Mouse (Mus musculus): Measurements from ENCODE around the gene Pnldc1. TPM values are rescaled to one million over a fixed set of nuclear protein-coding genes. Genes with fewer than 3 reads are reported as not detected.

Pnldc1 gene
- polyA plus RNA-seq, 1 experiment from 2014 or later: 0.75 TPM

DNA sequence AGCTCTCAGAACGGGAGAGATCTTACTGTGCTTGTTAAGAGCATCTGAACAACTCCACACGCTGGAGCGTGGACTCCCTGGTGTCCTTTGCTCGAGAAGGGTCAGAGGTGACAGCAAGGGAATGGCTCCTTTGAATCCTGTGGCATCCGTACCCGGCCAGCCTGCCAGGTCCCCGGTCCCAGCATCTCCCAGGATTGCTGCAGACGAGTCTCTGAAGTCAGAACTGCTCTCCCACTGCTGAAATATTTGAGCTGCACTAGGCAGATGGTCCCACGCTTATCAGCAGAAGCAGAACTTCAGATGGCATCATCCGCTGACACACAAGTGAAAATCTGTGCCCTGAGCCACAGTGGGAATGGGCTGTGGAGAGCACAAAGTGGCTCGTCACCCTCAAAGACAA is 58.3 kb downstream of the Pnldc1 start:
- H3K27ac ChIP-seq (ENCODE audit: low read length): no peak overlapping the region
- no peaks in the 10 kb centered on the region for H3K9me3 ChIP-seq (ENCODE audit: low read length)
- DNase-seq (ENCODE audit: low spot score) (no peak), ATAC-seq (no peak)
- WGBS: 77% methylated on average over 11 of the region's 11 CpGs
- H3K4me1 ChIP-seq (ENCODE audit: insufficient read depth, low read depth, low read length): no peaks in the 10 kb centered on the region
- H3K4me2 ChIP-seq (replicated peaks; ENCODE audit: low read depth, low read length): no peak overlapping the region
- TF ChIP-seq EP300 (IDR thresholded peaks at IDR 0.05): no peak
- TF ChIP-seq CTCF (IDR thresholded peaks at IDR 0.05): no peak
- no peak overlapping the region for H3K4me3 ChIP-seq (ENCODE audit: low read depth, low read length)
- no peaks in the 10 kb centered on the region for H3K36me3 ChIP-seq (ENCODE audit: insufficient read depth, low read length)
- no peaks in the 10 kb centered on the region for H3K27me3 ChIP-seq (replicated peaks; ENCODE audit: insufficient read depth, low read length)
- H3K9ac ChIP-seq (replicated peaks; ENCODE audit: low read depth): no peak overlapping the region

DNA sequence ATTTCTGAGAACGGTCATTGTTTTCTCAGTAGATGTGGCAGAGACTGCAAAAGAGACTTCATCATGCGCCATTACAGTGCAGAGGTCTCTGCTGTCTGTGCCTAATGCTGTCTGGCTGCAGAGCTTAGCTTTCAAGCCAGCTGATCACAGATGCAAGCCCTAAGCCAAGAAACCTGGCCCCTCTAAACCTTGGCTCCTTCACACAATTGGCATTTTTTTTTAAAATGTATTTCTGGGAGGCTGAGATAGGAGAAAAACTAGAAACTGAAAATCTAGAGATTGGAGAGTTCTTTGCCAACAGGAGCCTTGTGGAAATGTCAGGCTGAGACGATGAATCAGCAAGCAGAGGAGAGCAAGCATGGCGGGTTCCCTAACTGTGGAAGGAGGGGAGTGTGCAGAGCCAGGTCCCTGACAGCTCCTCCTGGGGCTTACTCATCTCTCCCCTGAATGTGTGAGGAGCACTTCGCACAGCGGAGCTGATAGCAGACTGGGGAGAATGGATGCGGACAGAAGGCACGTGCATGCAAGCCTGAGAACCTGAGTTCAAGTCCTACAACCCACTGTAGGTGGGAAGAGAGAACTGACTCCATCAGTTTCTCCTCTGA is 60.1 kb downstream of the Pnldc1 start:
- no peak overlapping the region for H3K4me2 ChIP-seq (replicated peaks; ENCODE audit: low read depth, low read length)
- H3K4me3 ChIP-seq (ENCODE audit: low read depth, low read length): no peak overlapping the region
- no peaks in the 10 kb centered on the region for H3K4me1 ChIP-seq (ENCODE audit: insufficient read depth, low read depth, low read length)
- no peaks in the 10 kb centered on the region for H3K27me3 ChIP-seq (replicated peaks; ENCODE audit: insufficient read depth, low read length)
- no peak for TF ChIP-seq CTCF (IDR thresholded peaks at IDR 0.05)
- TF ChIP-seq EP300 (IDR thresholded peaks at IDR 0.05): no peak
- no peaks in the 10 kb centered on the region for H3K9me3 ChIP-seq (ENCODE audit: low read length)
- DNase-seq (ENCODE audit: low spot score) (no peak), ATAC-seq (no peak)
- WGBS: 77% methylated on average over 8 of the region's 8 CpGs
- no peaks in the 10 kb centered on the region for H3K36me3 ChIP-seq (ENCODE audit: insufficient read depth, low read length)
- no peak overlapping the region for H3K9ac ChIP-seq (replicated peaks; ENCODE audit: low read depth)
- no peak overlapping the region for H3K27ac ChIP-seq (ENCODE audit: low read length)

DNA sequence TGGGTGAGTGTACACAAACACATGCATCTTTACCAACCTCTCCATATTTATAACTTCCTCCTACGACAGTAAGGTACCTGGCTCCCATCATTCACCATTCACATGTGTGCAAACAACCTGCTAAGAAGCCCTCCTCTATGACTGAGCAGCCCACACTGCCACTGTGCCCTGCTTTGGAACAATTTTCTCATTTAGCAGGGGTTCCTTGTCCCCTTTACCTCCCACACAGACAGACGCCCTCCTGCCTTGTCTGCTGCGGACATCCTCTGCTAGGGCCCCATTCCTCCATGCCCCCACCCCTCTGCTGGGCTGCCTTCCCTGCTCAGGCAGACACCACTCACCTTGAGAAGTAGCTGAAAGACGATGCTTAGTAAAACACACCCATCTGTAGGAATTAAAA is 62.3 kb downstream of the Pnldc1 start:
- no peaks in the 10 kb centered on the region for H3K27me3 ChIP-seq (replicated peaks; ENCODE audit: insufficient read depth, low read length)
- no peak overlapping the region for H3K27ac ChIP-seq (ENCODE audit: low read length)
- WGBS: 52% methylated on average over 4 of the region's 4 CpGs
- H3K9ac ChIP-seq (replicated peaks; ENCODE audit: low read depth): no peak overlapping the region
- no peaks in the 10 kb centered on the region for H3K36me3 ChIP-seq (ENCODE audit: insufficient read depth, low read length)
- DNase-seq (ENCODE audit: low spot score) (no peak), ATAC-seq (no peak)
- H3K4me3 ChIP-seq (ENCODE audit: low read depth, low read length): no peak overlapping the region
- H3K9me3 ChIP-seq (ENCODE audit: low read length): no peaks in the 10 kb centered on the region
- no peaks in the 10 kb centered on the region for H3K4me1 ChIP-seq (ENCODE audit: insufficient read depth, low read depth, low read length)
- no peak overlapping the region for H3K4me2 ChIP-seq (replicated peaks; ENCODE audit: low read depth, low read length)
- TF ChIP-seq CTCF (IDR thresholded peaks at IDR 0.05): no peak
- no peak for TF ChIP-seq EP300 (IDR thresholded peaks at IDR 0.05)

DNA sequence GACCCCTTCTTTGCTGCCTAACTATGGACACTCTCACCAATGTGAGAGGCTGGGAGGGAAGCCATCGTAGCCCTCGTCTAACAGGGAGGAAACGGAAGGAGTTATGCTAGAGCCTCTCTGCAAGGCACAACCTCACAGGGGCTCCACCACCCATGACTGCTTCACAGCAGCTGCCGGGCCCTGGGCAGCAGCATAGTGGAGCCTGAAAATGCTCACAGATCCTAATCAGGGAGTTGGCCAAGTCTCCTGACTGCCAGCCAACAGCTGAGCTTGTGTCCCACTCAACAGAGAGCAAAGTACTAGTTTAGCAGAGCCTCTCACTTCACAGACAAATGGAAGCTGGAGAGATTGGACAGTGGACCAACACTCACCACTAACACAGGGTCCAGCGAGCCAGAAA is 63.6 kb downstream of the Pnldc1 start:
- Histone ChIP-seq H3K4me2 (replicated peaks; ENCODE audit: low read depth, low read length) (no peak overlapping the region), H3K27ac (ENCODE audit: low read length) (no peak overlapping the region), H3K4me3 (ENCODE audit: low read depth, low read length) (no peak overlapping the region), H3K4me1 (ENCODE audit: insufficient read depth, low read depth, low read length) (no peaks in the 10 kb centered on the region), H3K9me3 (ENCODE audit: low read length) (no peaks in the 10 kb centered on the region), H3K9ac (replicated peaks; ENCODE audit: low read depth) (no peak overlapping the region), H3K36me3 (ENCODE audit: insufficient read depth, low read length) (no peaks in the 10 kb centered on the region), H3K27me3 (replicated peaks; ENCODE audit: insufficient read depth, low read length) (no peaks in the 10 kb centered on the region)
- TF ChIP-seq CTCF (IDR thresholded peaks at IDR 0.05) (no peak), EP300 (IDR thresholded peaks at IDR 0.05) (no peak)
- ATAC-seq (no peak), DNase-seq (ENCODE audit: low spot score) (no peak)
- 48% methylated on average over 5 of the region's 5 CpGs for WGBS

DNA sequence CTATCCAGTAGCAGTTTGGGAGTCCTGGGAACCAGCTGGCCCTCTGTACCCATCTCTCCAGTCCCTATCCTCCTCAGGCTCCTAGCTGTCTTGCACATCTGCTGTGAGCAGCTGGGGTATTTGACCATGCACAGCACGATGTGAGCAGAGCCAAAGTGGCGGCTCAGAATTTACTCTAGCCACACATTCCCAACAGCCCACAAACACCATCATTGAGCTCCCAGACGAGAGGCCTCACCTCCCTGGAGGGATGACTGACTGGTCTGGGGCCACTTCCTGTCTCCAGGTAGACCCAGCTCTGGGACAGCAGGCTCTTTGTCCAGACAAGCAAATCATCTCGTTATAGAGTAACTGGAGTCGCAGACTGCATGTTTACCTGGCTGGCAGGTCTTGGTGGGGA is 64.2 kb downstream of the Pnldc1 start:
- no peaks in the 10 kb centered on the region for H3K27me3 ChIP-seq (replicated peaks; ENCODE audit: insufficient read depth, low read length)
- H3K9me3 ChIP-seq (ENCODE audit: low read length): no peaks in the 10 kb centered on the region
- TF ChIP-seq EP300 (IDR thresholded peaks at IDR 0.05) (no peak), CTCF (IDR thresholded peaks at IDR 0.05) (no peak)
- H3K36me3 ChIP-seq (ENCODE audit: insufficient read depth, low read length): no peaks in the 10 kb centered on the region
- ATAC-seq (no peak), DNase-seq (ENCODE audit: low spot score) (no peak)
- H3K4me3 ChIP-seq (ENCODE audit: low read depth, low read length): no peak overlapping the region
- no peak overlapping the region for H3K27ac ChIP-seq (ENCODE audit: low read length)
- 34% methylated on average over 5 of the region's 5 CpGs for WGBS
- no peak overlapping the region for H3K9ac ChIP-seq (replicated peaks; ENCODE audit: low read depth)
- no peak overlapping the region for H3K4me2 ChIP-seq (replicated peaks; ENCODE audit: low read depth, low read length)
- no peaks in the 10 kb centered on the region for H3K4me1 ChIP-seq (ENCODE audit: insufficient read depth, low read depth, low read length)

DNA sequence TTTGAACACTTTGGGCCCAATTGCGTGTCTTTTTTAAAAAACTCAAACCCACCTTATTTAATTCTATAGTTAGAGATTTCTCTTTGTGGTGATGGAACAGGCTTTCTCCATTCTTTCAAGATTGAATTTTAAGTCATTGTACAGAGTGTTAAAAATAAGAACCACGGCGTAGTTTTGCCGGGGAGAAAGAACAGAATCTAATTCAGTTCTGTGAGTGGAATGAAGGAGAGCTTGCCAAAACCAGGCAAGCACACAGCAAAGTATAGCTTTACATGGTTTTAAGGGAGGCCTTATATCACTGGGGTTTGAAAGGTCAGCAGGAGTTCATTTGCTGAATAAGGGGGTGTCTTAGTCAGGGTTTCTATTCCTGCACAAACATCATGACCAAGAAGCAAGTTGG is 65.5 kb downstream of the Pnldc1 start:
- Histone ChIP-seq H3K4me1 (ENCODE audit: insufficient read depth, low read depth, low read length) (no peaks in the 10 kb centered on the region), H3K9me3 (ENCODE audit: low read length) (no peaks in the 10 kb centered on the region), H3K4me3 (ENCODE audit: low read depth, low read length) (no peak overlapping the region), H3K27me3 (replicated peaks; ENCODE audit: insufficient read depth, low read length) (no peaks in the 10 kb centered on the region), H3K9ac (replicated peaks; ENCODE audit: low read depth) (no peak overlapping the region), H3K36me3 (ENCODE audit: insufficient read depth, low read length) (no peaks in the 10 kb centered on the region), H3K4me2 (replicated peaks; ENCODE audit: low read depth, low read length) (no peak overlapping the region), H3K27ac (ENCODE audit: low read length) (no peak overlapping the region)
- TF ChIP-seq CTCF (IDR thresholded peaks at IDR 0.05) (no peak), EP300 (IDR thresholded peaks at IDR 0.05) (no peak)
- whole genome bisulfite sequencing: 84% methylated on average over 4 of the region's 4 CpGs
- no peak for ATAC-seq
- DNase-seq (ENCODE audit: low spot score): no peak

DNA sequence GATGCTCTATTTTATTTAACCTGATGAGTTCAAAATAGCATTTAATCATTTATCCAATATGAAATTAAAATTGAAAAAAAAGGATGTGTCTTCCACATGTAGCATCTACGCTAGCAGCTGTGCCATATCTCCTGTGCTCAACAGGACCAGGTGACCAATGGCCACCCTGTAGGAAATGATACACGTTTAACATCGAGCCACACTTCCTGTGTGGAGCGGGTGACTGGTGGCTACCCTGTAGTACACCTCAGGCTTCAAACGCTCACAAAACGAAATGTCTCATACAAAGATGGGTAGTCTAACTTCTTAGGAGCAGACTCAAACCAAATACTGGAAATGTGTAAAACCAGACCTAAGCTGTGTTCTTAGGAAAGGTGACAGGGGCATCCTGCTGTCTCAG is 66.2 kb downstream of the Pnldc1 start:
- DNase-seq (ENCODE audit: low spot score) (no peak), ATAC-seq (no peak)
- Histone ChIP-seq H3K9me3 (ENCODE audit: low read length) (no peaks in the 10 kb centered on the region), H3K27ac (ENCODE audit: low read length) (no peak overlapping the region), H3K36me3 (ENCODE audit: insufficient read depth, low read length) (no peaks in the 10 kb centered on the region), H3K9ac (replicated peaks; ENCODE audit: low read depth) (no peak overlapping the region), H3K27me3 (replicated peaks; ENCODE audit: insufficient read depth, low read length) (no peaks in the 10 kb centered on the region), H3K4me1 (ENCODE audit: insufficient read depth, low read depth, low read length) (no peaks in the 10 kb centered on the region), H3K4me3 (ENCODE audit: low read depth, low read length) (no peak overlapping the region), H3K4me2 (replicated peaks; ENCODE audit: low read depth, low read length) (no peak overlapping the region)
- 65% methylated on average over 6 of the region's 6 CpGs for WGBS
- no peak for TF ChIP-seq CTCF (IDR thresholded peaks at IDR 0.05)
- no peak for TF ChIP-seq EP300 (IDR thresholded peaks at IDR 0.05)
